Mouse (Mus musculus) liver, postnatal 0 days (tissue): Measurements from ENCODE around the gene Rgl2. TPM values are rescaled to one million over a fixed set of nuclear protein-coding genes. Genes with fewer than 3 reads are reported as not detected.

ENCODE experiments used
- ATAC-seq: fragments of 200-750 bp; cut with Nextera tagmentation; 2 replicates; pipeline ENCODE4 v1.8.0; 2017; ENCODE audit warnings: mild to moderate bottlenecking, moderate library complexity
- DNase-seq: peaks from one replicate; pipeline ENCODE4 v3.0.0-alpha.2; 2016
- H3K27ac ChIP-seq: fragments of 300-500 bp; sonication (generic); 2 replicates; pipeline ENCODE4 v1.5.1; 2014; ENCODE audit warnings: antibody characterized with exemption, moderate library complexity, mild to moderate bottlenecking, low read depth
- H3K27me3 ChIP-seq: fragments of 300-500 bp; sonication (generic); 2 replicates; pipeline ENCODE4 v1.6.1; 2014; ENCODE audit warnings: low read length, control low read depth, mixed read lengths; ENCODE audit not compliant: insufficient read depth
- H3K36me3 ChIP-seq: fragments of 300-500 bp; sonication (generic); replicated peaks from 2 replicates; pipeline ENCODE4 v1.6.1; 2014; ENCODE audit warnings: mild to moderate bottlenecking, control low read depth, low read length, moderate library complexity, mixed read lengths; ENCODE audit not compliant: insufficient read depth
- H3K4me1 ChIP-seq: fragments of 300-500 bp; sonication (generic); 2 replicates; pipeline ENCODE4 v1.6.1; 2014; ENCODE audit warnings: antibody characterized with exemption, mild to moderate bottlenecking, control low read depth; ENCODE audit not compliant: insufficient read depth
- H3K4me2 ChIP-seq: fragments of 300-500 bp; sonication (generic); 2 replicates; pipeline ENCODE4 v1.6.1; 2014; ENCODE audit warnings: low read depth, mild to moderate bottlenecking, low read length, moderate library complexity, mixed read lengths
- H3K4me3 ChIP-seq: fragments of 300-500 bp; sonication (generic); 2 replicates; pipeline ENCODE4 v1.5.1; 2014; ENCODE audit warnings: low read depth, low read length
- H3K9ac ChIP-seq: fragments of 300-500 bp; sonication (generic); replicated peaks from 2 replicates; pipeline ENCODE4 v1.6.1; 2014; ENCODE audit warnings: mild to moderate bottlenecking, moderate library complexity
- H3K9me3 ChIP-seq: fragments of 300-500 bp; sonication (generic); 2 replicates; pipeline ENCODE4 v1.6.1; 2016; ENCODE audit warnings: mild to moderate bottlenecking, control low read depth, low read length, mixed read lengths
- CTCF ChIP-seq: sonication (generic); IDR thresholded peaks from 2 replicates; pipeline ENCODE4 v1.5.1; 2016; ENCODE audit warnings: antibody characterized with exemption, low read depth
- EP300 ChIP-seq: IDR thresholded peaks from 2 replicates; pipeline ENCODE4 v1.6.1; 2016; ENCODE audit warnings: antibody characterized with exemption, low read depth, mild to moderate bottlenecking
- WGBS: fragments of 180-500 bp; shearing (Covaris S2); extraction: QIAGEN DNeasy Blood & Tissue Kit; methylation state at CpG from one replicate; pipeline ENCODE4 v1.1.7; 2014; ENCODE audit not compliant: insufficient replicate concordance; 5-methylcytosine and 5-hydroxymethylcytosine counted together
- polyA plus RNA-seq: library from polyadenylated mRNA; unstranded; fragments of >200 nt; fragmentation: Nextera tagmentation; extraction: Ambion mirVana; gene quantifications from 2 replicates; pipeline ENCODE4 v1.2.1, GENCODE M21; 2015

The Rgl2 gene
- polyA plus RNA-seq, 1 experiment from 2014 or later = 6.8 TPM

DNA sequence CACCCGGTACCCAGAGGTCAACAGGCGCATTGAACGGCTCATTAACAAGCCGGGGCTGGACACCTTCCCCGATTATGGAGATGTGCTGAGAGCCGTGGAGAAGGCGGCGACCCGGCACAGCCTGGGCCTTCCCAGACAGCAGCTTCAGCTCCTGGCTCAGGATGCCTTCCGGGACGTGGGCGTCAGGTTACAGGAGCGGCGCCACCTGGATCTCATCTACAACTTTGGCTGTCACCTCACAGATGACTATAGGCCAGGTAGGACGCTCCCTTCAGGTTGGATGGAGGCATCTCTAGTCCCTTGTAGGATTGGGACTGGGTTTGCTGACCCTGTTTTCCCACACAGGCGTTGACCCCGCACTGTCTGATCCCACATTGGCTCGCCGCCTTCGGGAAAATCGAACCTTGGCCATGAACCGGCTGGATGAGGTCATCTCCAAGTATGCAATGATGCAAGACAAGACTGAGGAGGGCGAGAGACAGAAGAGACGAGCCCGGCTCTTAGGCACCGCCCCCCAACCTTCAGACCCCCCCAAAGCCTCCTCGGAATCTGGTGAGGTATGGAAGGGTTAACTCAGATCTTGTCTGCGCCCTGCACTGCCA is 17.4 kb upstream of the Rgl2 start:
- H3K9me3 ChIP-seq = no peaks in the 10 kb centered on the region
- no peaks in the 10 kb centered on the region for H3K27me3 ChIP-seq
- TF ChIP-seq EP300 = no peak
- TF ChIP-seq CTCF = no peak
- no peak overlapping the region for H3K4me3 ChIP-seq
- no peak overlapping the region for H3K4me2 ChIP-seq
- no peak for ATAC-seq
- peaks cover 36% of the 10 kb centered on the region for H3K4me1 ChIP-seq
- H3K27ac ChIP-seq = no peak overlapping the region
- WGBS = 91% methylated on average over 28 of the region's 28 CpGs
- H3K36me3 ChIP-seq = peaks cover 39% of the 10 kb centered on the region
- no peak overlapping the region for H3K9ac ChIP-seq
- no peak for DNase-seq

DNA sequence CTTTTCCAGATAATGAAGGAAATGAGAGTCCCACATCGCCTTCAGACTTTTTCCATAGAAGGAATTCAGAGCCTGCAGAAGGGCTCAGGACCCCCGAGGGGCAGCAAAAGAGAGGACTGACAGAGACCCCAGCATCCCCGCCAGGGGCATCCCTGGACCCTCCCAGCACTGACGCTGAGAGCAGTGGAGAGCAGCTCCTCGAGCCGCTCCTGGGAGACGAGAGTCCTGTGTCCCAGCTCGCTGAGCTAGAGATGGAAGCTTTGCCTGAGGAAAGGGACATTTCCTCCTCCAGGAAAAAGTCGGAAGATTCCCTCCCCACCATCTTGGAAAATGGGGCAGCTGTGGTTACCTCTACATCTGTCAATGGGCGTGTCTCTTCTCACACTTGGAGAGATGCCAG is 16.1 kb upstream of the Rgl2 start:
- no peak for TF ChIP-seq EP300
- no peak for TF ChIP-seq CTCF
- Histone ChIP-seq H3K9ac (no peak overlapping the region), H3K4me3 (no peak overlapping the region), H3K4me1 (peaks cover 31% of the 10 kb centered on the region), H3K27ac (no peak overlapping the region), H3K27me3 (no peaks in the 10 kb centered on the region), H3K4me2 (no peak overlapping the region), H3K9me3 (no peaks in the 10 kb centered on the region), H3K36me3 (peaks cover 52% of the 10 kb centered on the region)
- no peak for ATAC-seq
- WGBS = 82% methylated on average over 10 of the region's 10 CpGs
- no peak for DNase-seq

DNA sequence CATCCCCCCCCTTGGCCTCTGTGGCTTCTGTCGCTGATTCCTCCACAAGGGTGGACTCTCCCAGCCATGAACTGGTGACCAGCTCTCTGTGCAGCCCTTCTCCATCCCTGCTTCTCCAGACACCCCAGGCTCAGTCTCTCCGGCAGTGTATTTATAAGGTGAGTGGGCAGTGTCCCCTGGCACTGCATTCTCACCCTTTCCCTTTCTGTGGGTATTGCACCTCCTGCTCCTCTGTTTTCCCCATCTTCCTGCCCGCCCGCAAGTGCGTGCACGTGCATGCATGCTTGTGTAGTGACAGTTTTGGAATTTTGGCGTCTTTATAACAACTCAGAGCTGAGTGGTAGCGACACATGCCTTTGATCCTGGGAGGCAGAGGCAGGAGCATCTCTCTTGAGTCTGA is 15.4 kb upstream of the Rgl2 start:
- TF ChIP-seq EP300 = no peak
- TF ChIP-seq CTCF = no peak
- no peak overlapping the region for H3K27ac ChIP-seq
- no peaks in the 10 kb centered on the region for H3K27me3 ChIP-seq
- DNase-seq (no peak), ATAC-seq (no peak)
- no peak overlapping the region for H3K4me2 ChIP-seq
- no peak overlapping the region for H3K4me3 ChIP-seq
- peaks cover 53% of the 10 kb centered on the region for H3K36me3 ChIP-seq
- WGBS = 89% methylated on average over 8 of the region's 8 CpGs
- H3K9me3 ChIP-seq = no peaks in the 10 kb centered on the region
- peaks cover 32% of the 10 kb centered on the region for H3K4me1 ChIP-seq
- H3K9ac ChIP-seq = no peak overlapping the region

DNA sequence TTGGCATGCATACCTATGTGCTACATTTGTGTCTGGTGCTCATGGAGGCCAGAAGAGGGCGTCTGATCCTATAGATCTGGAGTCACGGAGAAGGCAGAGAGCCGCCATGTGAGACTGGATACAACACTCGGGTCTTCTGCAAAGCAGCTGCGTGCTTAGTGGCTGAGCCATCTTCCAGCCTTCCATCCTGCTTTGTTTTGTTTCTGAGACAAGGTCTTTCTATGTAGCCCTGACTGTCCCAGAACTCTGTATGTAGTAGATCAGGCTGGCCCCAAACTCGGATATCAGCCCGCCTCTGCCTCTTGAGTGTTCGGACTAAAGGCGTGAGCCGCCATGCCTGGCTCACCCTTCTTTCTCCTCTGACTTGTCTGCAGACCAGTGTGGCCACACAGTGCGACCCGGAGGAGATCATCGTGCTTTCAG is 14.4 kb upstream of the Rgl2 start:
- H3K9ac ChIP-seq = no peak overlapping the region
- peaks cover 34% of the 10 kb centered on the region for H3K4me1 ChIP-seq
- H3K36me3 ChIP-seq = peaks cover 53% of the 10 kb centered on the region
- H3K9me3 ChIP-seq = no peaks in the 10 kb centered on the region
- peak overlapping the region; percentile 79; the same call in 1 of the 2 replicates for H3K27ac ChIP-seq
- peak overlapping the region; percentile 91 for H3K4me2 ChIP-seq
- DNase-seq (no peak), ATAC-seq (no peak)
- no peaks in the 10 kb centered on the region for H3K27me3 ChIP-seq
- TF ChIP-seq EP300 (no peak), CTCF (peak; percentile 59)
- H3K4me3 ChIP-seq = peak overlapping the region; percentile 73
- 73% methylated on average over 13 of the region's 13 CpGs for WGBS

DNA sequence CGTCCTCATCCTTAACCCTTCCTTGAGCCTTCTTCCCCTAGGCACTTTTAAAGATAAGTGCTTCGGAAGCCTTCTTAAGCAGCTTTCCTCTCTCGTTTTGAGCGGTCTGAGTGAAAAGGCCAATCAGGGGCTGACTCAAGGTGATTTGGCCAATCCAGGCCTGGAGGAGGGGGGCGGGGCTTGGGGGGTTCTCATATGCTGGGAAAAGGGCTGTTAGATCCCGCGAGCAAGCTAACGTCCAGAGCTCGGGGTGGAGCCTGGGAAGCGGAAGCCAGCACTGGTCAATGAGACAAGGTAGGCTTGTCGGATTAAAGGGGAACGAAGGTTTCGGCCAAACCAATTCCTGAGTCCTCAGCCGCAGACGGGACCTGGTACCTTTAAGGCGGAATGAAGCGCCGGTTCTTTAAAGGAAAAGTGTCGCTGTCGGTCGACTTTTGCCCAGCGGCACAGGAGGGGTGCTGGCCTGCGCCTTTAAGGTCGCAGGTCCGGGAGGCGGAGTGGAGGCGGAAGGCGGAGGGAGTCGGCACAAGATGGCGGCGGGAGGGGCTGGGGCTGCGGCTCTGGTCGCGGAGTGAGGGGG is 13.6 kb upstream of the Rgl2 start, which contains the start of the genes Tapbp and Zbtb22:
Gene Tapbp (plus strand): TSS at position 229 of the 580 bp plus-strand sequence.
Gene Zbtb22 (plus strand): TSS at position 234 of the 580 bp plus-strand sequence.
- DNase-seq (peak; percentile 98), ATAC-seq (peak; percentile 88)
- peak within 1 kb of the TSS; percentile 59 for H3K9ac ChIP-seq
- no peaks in the 10 kb centered on the region for H3K9me3 ChIP-seq
- peak within 1 kb of the TSS; percentile 73 for H3K4me3 ChIP-seq
- H3K27me3 ChIP-seq = no peaks in the 10 kb centered on the region
- WGBS = 0% methylated on average over 33 of the region's 34 CpGs
- peak; percentile 69 for TF ChIP-seq EP300
- no peak for TF ChIP-seq CTCF
- H3K27ac ChIP-seq = peak within 1 kb of the TSS; percentile 79
- H3K36me3 ChIP-seq = peaks cover 53% of the 10 kb centered on the region
- peak within 1 kb of the TSS; percentile 91 for H3K4me2 ChIP-seq
- H3K4me1 ChIP-seq = peaks cover 28% of the 10 kb centered on the region

DNA sequence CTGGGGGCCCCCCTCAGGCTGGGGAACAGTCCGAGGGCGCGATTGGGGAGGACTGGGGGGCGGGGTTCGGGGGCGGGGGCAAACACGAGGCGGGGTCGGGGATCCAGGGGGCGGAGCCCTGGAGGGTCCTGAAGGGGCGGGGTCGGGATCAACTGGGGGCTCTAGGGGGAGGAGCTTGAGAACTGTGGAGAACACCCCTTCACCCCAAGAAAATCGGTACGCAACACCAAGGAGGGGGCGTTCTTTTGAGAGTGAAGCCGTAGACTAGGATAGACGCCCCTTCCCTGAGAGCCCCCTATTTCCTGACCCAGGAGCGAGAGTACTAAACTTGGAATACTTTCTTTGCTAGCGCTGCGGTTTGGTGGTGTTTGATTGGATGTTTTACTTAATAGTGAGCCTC is 13.0 kb upstream of the Rgl2 start:
- 0% methylated on average over 9 of the region's 20 CpGs for WGBS
- H3K4me2 ChIP-seq = peak overlapping the region; percentile 91
- H3K36me3 ChIP-seq = peaks cover 50% of the 10 kb centered on the region
- no peak for DNase-seq
- H3K27me3 ChIP-seq = no peaks in the 10 kb centered on the region
- ATAC-seq = no peak
- peaks cover 29% of the 10 kb centered on the region for H3K4me1 ChIP-seq
- H3K9me3 ChIP-seq = no peaks in the 10 kb centered on the region
- peak overlapping the region; percentile 59 for H3K9ac ChIP-seq
- TF ChIP-seq CTCF (no peak), EP300 (no peak)
- H3K27ac ChIP-seq = peak overlapping the region; percentile 79
- H3K4me3 ChIP-seq = peak overlapping the region; percentile 73
